Mouse (Mus musculus) inflammation-experienced regulatory T-cells (primary cell): ENCODE data around the gene Gm21477. TPM values are rescaled to one million over a fixed set of nuclear protein-coding genes. Genes with fewer than 3 reads are reported as not detected.

Experiments
- polyA plus RNA-seq, 2 experiments: library from polyadenylated mRNA; unstranded; fragments of 100-300 nt; shearing (Covaris generic); gene quantifications; one replicate each; pipeline ENCODE4 v1.2.1; 2017

The Gm21477 gene
- not detected for polyA plus RNA-seq

GRCm38 (mm10) chrY:87116521-87116920, at the start of gene Gm21477:
Gm21477 (plus strand) TSS chrY:87116821.

